Mouse (Mus musculus) cerebellum, adult 2 months (tissue): Measurements from ENCODE around the gene Kcnj11. TPM values are rescaled to one million over a fixed set of nuclear protein-coding genes. Genes with fewer than 3 reads are reported as not detected.
A peak's percentile ranks its signal among the peaks of the same experiment; 100 is the strongest.

Experiments used
- DNase-seq, 2 experiments: peaks; one replicate each; pipeline ENCODE4 v3.0.0; 2021
- H3K27ac ChIP-seq: fragments of 200-500 bp; 2 replicates; pipeline ENCODE4 v1.5.1; 2012; ENCODE audit warnings: low read length, control low read depth, inconsistent platforms; ENCODE audit not compliant: insufficient read depth
- H3K27me3 ChIP-seq: fragments of 200-500 bp; 2 replicates; pipeline ENCODE4 v1.6.1; 2012; ENCODE audit warnings: inconsistent platforms, mild to moderate bottlenecking, low read length, moderate library complexity; ENCODE audit not compliant: control insufficient read depth, insufficient read depth
- H3K4me1 ChIP-seq: fragments of 200-500 bp; 2 replicates; pipeline ENCODE4 v1.6.1; 2011; ENCODE audit warnings: low read length; ENCODE audit not compliant: control insufficient read depth, insufficient read depth
- H3K4me3 ChIP-seq: fragments of 200-500 bp; replicated peaks from 2 replicates; pipeline ENCODE3; 2011; ENCODE audit warnings: mild to moderate bottlenecking, low read depth, low read length, control low read depth; ENCODE audit not compliant: insufficient read depth
- CTCF ChIP-seq: fragments of 200-500 bp; IDR thresholded peaks from 2 replicates; pipeline ENCODE4 v1.5.1; 2011; ENCODE audit warnings: low read depth, mild to moderate bottlenecking, control low read depth, low read length, moderate library complexity, borderline replicate concordance; ENCODE audit not compliant: insufficient read depth
- POLR2A ChIP-seq: fragments of 200-500 bp; IDR thresholded peaks from 2 replicates; pipeline ENCODE4 v1.6.1; 2011; ENCODE audit warnings: low read length, control low read depth, borderline replicate concordance; ENCODE audit not compliant: insufficient read depth
- WGBS: fragments of 180-500 bp; shearing (Covaris S2); methylation state at CpG from one replicate; pipeline ENCODE4 v1.1.7; 2018; 5-methylcytosine and 5-hydroxymethylcytosine counted together
- polyA plus RNA-seq: library from polyadenylated mRNA; depleted of rRNA; stranded (reverse); fragments of >200 nt; gene quantifications from 2 replicates; pipeline ENCODE4 v1.2.3, GENCODE M21; 2012; rRNA removed

The Kcnj11 gene
- polyA plus RNA-seq, 1 experiment: 42.8 TPM

DNA sequence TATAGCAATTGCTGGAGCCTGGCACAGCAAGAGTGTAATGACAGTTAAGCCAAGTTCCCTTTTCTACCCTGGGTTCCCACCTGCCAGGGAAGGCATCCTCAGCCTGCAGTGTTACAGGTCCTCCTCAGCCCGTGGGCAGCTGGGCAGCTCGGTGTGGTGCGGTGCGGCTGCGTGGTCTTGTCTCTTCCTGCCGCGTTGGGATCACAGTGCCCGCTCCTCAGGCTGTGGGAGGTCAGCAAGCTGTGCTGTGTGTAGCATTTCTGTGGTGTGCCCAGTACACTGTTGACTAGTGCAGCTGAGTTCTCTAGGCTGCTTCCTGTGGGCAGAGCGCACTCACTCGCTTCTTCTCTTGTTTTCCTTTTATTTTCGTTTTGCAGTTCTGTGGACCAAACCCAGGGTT, 41.7 kb downstream of the Kcnj11 start:
- Histone ChIP-seq H3K4me3 (no peak overlapping the region), H3K4me1 (no peaks in the 10 kb centered on the region), H3K27me3 (no peaks in the 10 kb centered on the region), H3K27ac (no peak overlapping the region)
- no peak for DNase-seq
- no peak for TF ChIP-seq POLR2A
- TF ChIP-seq CTCF: no peak
- 44% methylated on average over 11 of the region's 11 CpGs for WGBS

DNA sequence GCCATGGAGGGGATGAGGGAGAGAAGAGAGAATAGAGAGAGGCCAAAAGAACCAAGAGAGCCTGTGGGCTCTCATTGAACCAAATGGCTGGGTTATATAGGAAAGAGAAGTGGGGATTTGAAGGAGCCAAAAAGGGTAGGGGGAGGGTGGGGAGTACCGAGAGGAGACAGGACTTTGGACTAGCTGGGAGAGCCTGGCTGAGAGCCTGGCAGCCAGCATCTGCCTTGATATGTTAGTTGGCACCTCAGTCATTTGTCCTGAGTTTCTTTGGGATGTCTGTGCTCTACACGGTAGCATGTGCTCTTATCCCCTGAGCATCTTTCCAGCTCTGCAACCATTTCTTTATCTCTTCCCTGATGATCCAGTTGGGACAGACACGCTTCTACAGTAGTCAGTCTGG, 47.0 kb downstream of the Kcnj11 start:
- Histone ChIP-seq H3K27me3 (no peaks in the 10 kb centered on the region), H3K4me3 (no peak overlapping the region), H3K27ac (no peak overlapping the region), H3K4me1 (no peaks in the 10 kb centered on the region)
- no peak for DNase-seq
- WGBS: 30% methylated on average over 3 of the region's 3 CpGs
- TF ChIP-seq POLR2A (no peak), CTCF (no peak)

GRCm38 (mm10) chr7:46052161-46052821, 48.3 kb downstream of the Kcnj11 start:
- H3K27me3 ChIP-seq: no peaks in the 10 kb centered on the region
- no peaks in the 10 kb centered on the region for H3K4me1 ChIP-seq
- no peak overlapping the region for H3K4me3 ChIP-seq
- WGBS: 49% methylated on average over 4 of the region's 4 CpGs
- TF ChIP-seq POLR2A (no peak), CTCF (peak; percentile 46; the same call in 1 of the 2 replicates)
- DNase-seq: peak; percentile 21 to 25
- no peak overlapping the region for H3K27ac ChIP-seq

DNA sequence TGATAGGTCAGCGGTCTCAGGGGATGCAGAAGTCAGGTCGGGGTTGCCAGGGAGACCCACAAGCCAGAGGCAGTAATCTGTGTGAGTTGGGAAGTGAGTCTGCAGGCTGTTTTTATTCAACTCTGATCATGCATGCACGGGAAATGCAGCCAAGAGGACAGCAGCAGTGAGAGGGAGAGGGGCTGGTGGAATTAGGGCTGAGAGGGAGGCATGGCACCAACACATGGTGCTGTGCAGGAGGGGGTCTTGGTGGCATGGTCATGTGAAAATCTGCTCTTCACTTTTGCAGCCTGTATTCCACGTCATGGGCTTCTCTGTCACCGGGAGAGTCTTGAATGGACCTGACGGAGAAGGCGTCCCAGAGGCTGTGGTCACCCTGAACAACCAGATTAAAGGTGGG, 50.6 kb downstream of the Kcnj11 start:
- no peak for DNase-seq
- 37% methylated on average over 7 of the region's 7 CpGs for whole genome bisulfite sequencing

GRCm38 (mm10) chr7:46047873-46048562, 52.5 kb downstream of the Kcnj11 start:
- H3K27ac ChIP-seq: no peak overlapping the region
- WGBS: 68% methylated on average over 13 of the region's 13 CpGs
- no peaks in the 10 kb centered on the region for H3K27me3 ChIP-seq
- no peak for DNase-seq
- H3K4me1 ChIP-seq: no peaks in the 10 kb centered on the region
- H3K4me3 ChIP-seq: no peak overlapping the region
- TF ChIP-seq CTCF (no peak), POLR2A (no peak)

More for the DNA sequence above, 50.6 kb downstream of the Kcnj11 start:
- Histone ChIP-seq H3K27me3 (no peaks in the 10 kb centered on the region), H3K4me1 (no peaks in the 10 kb centered on the region), H3K4me3 (no peak overlapping the region), H3K27ac (no peak overlapping the region)
- TF ChIP-seq POLR2A (no peak), CTCF (no peak)

DNA sequence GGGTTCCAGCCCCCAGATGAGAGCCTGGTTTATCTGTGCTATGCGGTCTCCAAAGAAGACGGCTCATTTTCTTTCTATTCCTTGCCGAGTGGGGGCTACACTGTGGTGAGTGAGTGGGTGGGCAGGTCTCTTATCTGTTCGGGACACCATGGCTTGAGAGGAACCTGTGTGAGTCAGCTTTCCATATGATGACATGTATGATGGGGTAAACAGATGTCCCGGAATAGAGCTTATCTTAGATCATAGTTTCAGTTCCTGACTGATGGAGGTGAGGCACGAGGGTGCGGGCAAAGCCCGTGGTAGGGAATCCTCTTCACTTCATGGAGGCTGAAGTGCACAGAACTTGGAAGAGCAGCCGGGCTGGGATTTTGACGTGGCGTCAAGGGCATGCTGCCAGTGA, 54.7 kb downstream of the Kcnj11 start:
- H3K27ac ChIP-seq: no peak overlapping the region
- H3K27me3 ChIP-seq: no peaks in the 10 kb centered on the region
- WGBS: 86% methylated on average over 11 of the region's 11 CpGs
- TF ChIP-seq POLR2A (no peak), CTCF (no peak)
- H3K4me3 ChIP-seq: no peak overlapping the region
- H3K4me1 ChIP-seq: no peaks in the 10 kb centered on the region
- DNase-seq: no peak

DNA sequence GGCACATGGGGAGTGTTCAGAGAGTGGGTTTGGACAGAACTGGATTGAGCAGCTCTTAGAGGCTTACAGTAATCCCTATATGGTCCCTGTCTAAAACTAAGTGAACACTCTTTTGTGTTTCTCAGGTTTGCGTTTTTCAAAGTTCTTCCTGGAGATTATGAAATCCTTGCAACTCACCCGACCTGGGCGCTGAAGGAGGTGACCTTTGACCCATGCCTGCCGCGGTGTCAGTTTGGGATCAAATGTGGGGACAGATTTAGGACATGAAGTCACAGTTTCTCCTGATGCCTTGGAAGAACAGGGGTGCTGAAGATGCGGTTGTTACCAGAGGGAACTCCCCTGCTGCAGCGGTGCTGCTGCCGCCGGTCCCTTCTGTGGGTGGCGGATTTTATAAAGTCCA, 56.5 kb downstream of the Kcnj11 start:
- no peak for DNase-seq
- H3K27ac ChIP-seq: no peak overlapping the region
- no peaks in the 10 kb centered on the region for H3K27me3 ChIP-seq
- WGBS: 87% methylated on average over 10 of the region's 10 CpGs
- no peak overlapping the region for H3K4me3 ChIP-seq
- TF ChIP-seq POLR2A (no peak), CTCF (no peak)
- H3K4me1 ChIP-seq: no peaks in the 10 kb centered on the region

Other genes starting within 250 kb of the Kcnj11 start
- 99.9 and 106 TPM in 2 replicates for gene Kdelr1, start 228.0 kb downstream of the Kcnj11 start, polyA plus RNA-seq
- 14.9 and 16.4 TPM in 2 replicates for gene Grin2d, start 222.4 kb downstream of the Kcnj11 start, polyA plus RNA-seq
- gene Syngr4, start 204.1 kb downstream of the Kcnj11 start, polyA plus RNA-seq: not detected in 2 replicates
- gene Tmem143, start 203.8 kb downstream of the Kcnj11 start, polyA plus RNA-seq: 42.0 and 46.5 TPM in 2 replicates
- 5.4 and 6.5 TPM in 2 replicates for gene Emp3, start 179.4 kb downstream of the Kcnj11 start, polyA plus RNA-seq
- gene Ccdc114, start 176.7 kb downstream of the Kcnj11 start, polyA plus RNA-seq: 3.4 and 5.1 TPM in 2 replicates
- 2.7 and 2.8 TPM in 2 replicates for gene Abcc6, start 70.5 kb downstream of the Kcnj11 start, polyA plus RNA-seq
- 98.0 and 99.5 TPM in 2 replicates for gene Nomo1, start 67.1 kb downstream of the Kcnj11 start, polyA plus RNA-seq
- 57.1 and 64.5 TPM in 2 replicates for gene Abcc8, start 79.3 kb upstream of the Kcnj11 start, polyA plus RNA-seq
- 0.13 and 0.16 TPM in 2 replicates for gene Ush1c, start 137.7 kb upstream of the Kcnj11 start, polyA plus RNA-seq
- 0.03 and 0.08 TPM in 2 replicates for gene Otog, start 140.2 kb upstream of the Kcnj11 start, polyA plus RNA-seq